Mouse (Mus musculus): ENCODE measurements at regions not wholly inside any gene's neighbourhood (a gene's known extent, or its start where the extent isn't known, plus 50 kb on each side); places are given as distances from the start of the nearest gene placed in this dataset.

GRCm38 (mm10) chr3:76014766-76015165, 58.0 kb upstream of the Golim4 start:
- no peak for DNase-seq (ENCODE audit: low spot score)

- DNase-seq (ENCODE audit: low spot score) = peak; percentile 26
Observed at GRCm38 (mm10) chr3:76008564-76009183, 51.9 kb upstream of the Golim4 start.
